Mouse (Mus musculus): ENCODE results near the gene Ifitm10. TPM values are rescaled to one million over a fixed set of nuclear protein-coding genes. Genes with fewer than 3 reads are reported as not detected.
"Not testable (repeated sequence)": the region's sequence is repeated elsewhere in the genome, so short reads cannot be mapped to it uniquely, and the experiment has no call there.

Ifitm10 gene
- total RNA-seq, 2 experiments from 2014 or later = 2.8 to 6.8 TPM

- intact Hi-C loops (cut with DNase I) = no loop called here
- DNase-seq = no peak
Observed at GRCm38 (mm10) chr7:142285130-142285835, 88.3 kb downstream of the Ifitm10 start.

- intact Hi-C loops (cut with DNase I) = no loop called here
- peak; percentile 86 to 87 for DNase-seq
Observed at GRCm38 (mm10) chr7:142284615-142285080, 88.9 kb downstream of the Ifitm10 start.

DNA sequence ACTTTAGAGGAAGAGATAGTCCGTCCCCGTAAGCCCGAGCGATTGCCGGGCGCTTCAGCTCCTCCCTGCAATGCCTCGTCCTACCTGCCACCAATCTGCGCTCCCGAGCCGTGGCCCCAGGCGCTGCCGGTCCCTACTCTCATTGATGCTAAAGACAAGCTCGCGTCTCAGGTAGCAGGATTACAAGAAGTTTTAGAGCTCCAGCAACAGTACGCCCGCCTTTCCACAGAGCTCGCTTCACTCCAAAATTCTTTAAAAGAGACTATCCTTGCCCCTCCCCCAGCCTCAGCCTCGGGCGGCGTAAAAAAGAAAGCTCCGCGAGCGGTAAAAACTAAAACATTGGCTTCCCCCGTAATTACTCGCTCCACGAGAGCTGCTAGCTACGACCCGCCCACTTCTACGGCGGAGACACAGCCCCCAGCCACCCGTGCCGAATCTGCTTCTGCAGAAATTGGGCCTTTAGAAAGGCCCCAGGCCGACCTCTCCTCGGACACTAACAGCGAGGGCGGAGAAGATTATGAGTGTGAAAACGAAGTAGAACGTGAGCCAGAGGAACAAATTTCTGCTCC, 89.4 kb downstream of the Ifitm10 start:
- intact Hi-C loops (cut with DNase I) = no loop called here

DNA sequence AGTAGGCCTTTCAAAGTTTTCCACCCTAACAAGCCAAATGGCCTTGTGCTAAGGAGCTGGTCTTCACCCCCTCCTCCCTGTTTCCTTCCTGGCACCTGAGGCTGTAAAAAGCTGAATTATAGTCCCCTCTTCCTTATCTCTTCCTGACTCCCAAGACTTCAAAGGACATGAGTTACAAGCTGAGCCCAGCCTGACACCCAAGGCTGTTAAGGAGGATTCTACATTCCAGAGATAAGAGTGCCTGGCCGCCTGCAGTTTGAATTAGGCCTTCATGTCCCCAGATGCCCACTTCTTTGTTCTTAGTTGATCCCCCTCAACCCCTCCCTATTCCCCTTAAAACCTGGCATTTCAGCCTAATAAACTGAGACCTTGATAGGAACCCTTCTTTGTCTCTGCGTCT, 90.7 kb downstream of the Ifitm10 start:
- intact Hi-C loops (cut with DNase I); DNase-seq: not testable (repeated sequence)

More for the DNA sequence above, 89.4 kb downstream of the Ifitm10 start:
- peak; percentile 33 to 44 for DNase-seq

GRCm38 (mm10) chr7:142279291-142279690, 94.3 kb downstream of the Ifitm10 start:
- DNase-seq; intact Hi-C loops (cut with DNase I): not testable (repeated sequence)

GRCm38 (mm10) chr7:142278183-142278582, 95.4 kb downstream of the Ifitm10 start:
- peak; percentile 37 to 58 for DNase-seq
- intact Hi-C loops (cut with DNase I) = not testable (repeated sequence)

Other genes with a start within 250 kb of the Ifitm10 start
- not detected for gene Gm39115, start 237.7 kb downstream of the Ifitm10 start, total RNA-seq (2021)
- not detected for gene Gm45337, start 229.1 kb downstream of the Ifitm10 start, total RNA-seq (2021)
- not detected for gene Gm29735, start 216.6 kb downstream of the Ifitm10 start, total RNA-seq (2021)
- not detected for gene Gm4553, start 208.0 kb downstream of the Ifitm10 start, total RNA-seq (2021)
- not detected for gene Krtap5-2, start 197.7 kb downstream of the Ifitm10 start, total RNA-seq (2021)
- gene Gm10153, start 183.4 kb downstream of the Ifitm10 start, total RNA-seq (2021) = not detected
- gene Krtap5-3, start 172.4 kb downstream of the Ifitm10 start, total RNA-seq (2021) = not detected
- not detected for gene Gm7579, start 161.9 kb downstream of the Ifitm10 start, total RNA-seq (2021)
- not detected for gene Krtap5-5, start 143.8 kb downstream of the Ifitm10 start, total RNA-seq (2021)
- gene Gm40460, start 132.7 kb downstream of the Ifitm10 start, total RNA-seq (2021) = not detected
- gene Gm2431, start 115.4 kb downstream of the Ifitm10 start, total RNA-seq (2021) = not detected
- not detected for gene Gm4559, start 99.4 kb downstream of the Ifitm10 start, total RNA-seq (2021)
- not detected for gene Krtap5-1, start 76.6 kb downstream of the Ifitm10 start, total RNA-seq (2021)
- not detected for gene Krtap5-4, start 70.2 kb downstream of the Ifitm10 start, total RNA-seq (2021)
- gene Gm49369, start 8.9 kb upstream of the Ifitm10 start, total RNA-seq (2021) = 1 to 10 TPM; 3.9 to 9.2 TPM
- gene Ctsd, start 14.3 kb upstream of the Ifitm10 start, total RNA-seq (2021) = 100 to 1,000 TPM; 330 to 388 TPM
- gene Syt8, start 61.1 kb upstream of the Ifitm10 start, total RNA-seq (2021) = not detected
- over 10,000 TPM; 17,613 to 18,280 TPM for gene Tnni2, start 68.1 kb upstream of the Ifitm10 start, total RNA-seq (2021)
- gene Lsp1, start 87.1 kb upstream of the Ifitm10 start, total RNA-seq (2021) = 10 to 100 TPM; 37.2 to 75.3 TPM
- over 10,000 TPM; 32,612 to 32,921 TPM for gene Tnnt3, start 125.1 kb upstream of the Ifitm10 start, total RNA-seq (2021)
- 1 to 10 TPM; 1.8 to 6.1 TPM for gene Mrpl23, start 158.9 kb upstream of the Ifitm10 start, total RNA-seq (2021)